Mouse (Mus musculus): ENCODE measurements at regions not wholly inside any gene's neighbourhood (a gene's known extent, or its start where the extent isn't known, plus 50 kb on each side); places are given as distances from the start of the nearest gene placed in this dataset.

DNA sequence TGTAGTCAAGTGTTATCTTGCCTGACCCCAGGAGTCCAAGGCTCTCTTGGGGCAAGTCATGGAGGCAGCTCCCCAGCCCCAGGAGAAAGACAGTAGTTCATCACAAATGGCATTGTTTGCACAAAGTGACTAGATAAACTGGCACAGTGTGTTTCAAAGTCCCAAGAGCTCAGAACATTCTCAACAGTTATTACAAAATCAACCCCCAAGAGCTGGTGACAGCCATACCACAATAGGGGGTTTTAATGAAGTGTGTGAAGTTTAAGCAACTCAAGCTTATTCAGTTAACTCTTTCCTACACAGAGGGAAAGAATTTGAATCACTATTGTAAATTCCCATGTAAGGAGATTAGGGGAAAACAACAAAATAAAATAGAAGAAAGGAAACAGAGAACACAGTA is 109.7 kb upstream of the Tprg start:
- no peak for TF ChIP-seq TCF12 (IDR thresholded peaks at IDR 0.05; ENCODE audit: insufficient read depth, poor library complexity, severe bottlenecking)
- TF ChIP-seq USF1 (IDR thresholded peaks at IDR 0.05; ENCODE audit: low read depth) = no peak
- no peak for TF ChIP-seq POLR2A (IDR thresholded peaks at IDR 0.05; ENCODE audit: insufficient read length, low read depth)
- no peak for TF ChIP-seq E2F4 (IDR thresholded peaks at IDR 0.05; ENCODE audit: insufficient read depth)
- no peak for TF ChIP-seq MYOD1 (IDR thresholded peaks at IDR 0.05; ENCODE audit: control insufficient read depth in 1 of 3, insufficient read length in 2 of 3, low read depth in 2 of 3)
- TF ChIP-seq TCF3 (IDR thresholded peaks at IDR 0.05; ENCODE audit: insufficient read length, low read depth) = no peak

Measured in myocyte (in vitro differentiated cells).